Mouse (Mus musculus): ENCODE results near the gene Vstm2b. TPM values are rescaled to one million over a fixed set of nuclear protein-coding genes. Genes with fewer than 3 reads are reported as not detected.

The Vstm2b gene
- not detected in 2 replicates for total RNA-seq (2015; ENCODE audit: low replicate concordance)
- total RNA-seq (2017; ENCODE audit: low replicate concordance), result not detected in 2 replicates

- no peak for ATAC-seq (replicated peaks; ENCODE audit: low FRiP score, poor library complexity, severe bottlenecking)
Observed at GRCm38 (mm10) chr7:40898096-40898710, at the start of gene Vstm2b. Gene Vstm2b, plus strand, starts transcription at chr7:40898328.

DNA sequence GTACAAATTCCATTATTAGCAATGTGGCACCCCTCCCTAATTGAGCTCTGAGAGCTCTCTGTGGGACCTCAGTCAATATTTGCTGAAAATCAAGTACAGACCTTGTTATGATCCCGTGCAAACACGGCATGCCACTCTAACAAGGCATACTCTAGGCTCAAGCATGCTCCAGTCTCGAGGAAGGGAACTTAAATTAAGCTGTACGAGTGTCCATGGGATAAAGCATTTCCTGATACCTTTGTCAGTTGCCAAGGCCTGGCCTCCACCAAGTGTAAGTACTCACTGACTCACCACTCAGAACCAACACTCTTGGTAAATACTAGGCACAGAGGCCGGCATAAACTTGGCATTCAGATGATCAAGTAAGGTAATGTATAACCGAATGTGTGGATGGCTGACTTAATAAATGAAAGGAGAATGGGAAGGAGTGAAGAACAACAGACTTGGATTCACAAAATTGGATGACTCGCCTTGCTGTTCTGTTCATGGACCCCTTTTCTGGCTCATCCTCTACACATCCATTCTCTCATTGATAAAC lies 42.0 kb upstream of the Vstm2b start:
- no peak for ATAC-seq (replicated peaks; ENCODE audit: low FRiP score, poor library complexity, severe bottlenecking)

DNA sequence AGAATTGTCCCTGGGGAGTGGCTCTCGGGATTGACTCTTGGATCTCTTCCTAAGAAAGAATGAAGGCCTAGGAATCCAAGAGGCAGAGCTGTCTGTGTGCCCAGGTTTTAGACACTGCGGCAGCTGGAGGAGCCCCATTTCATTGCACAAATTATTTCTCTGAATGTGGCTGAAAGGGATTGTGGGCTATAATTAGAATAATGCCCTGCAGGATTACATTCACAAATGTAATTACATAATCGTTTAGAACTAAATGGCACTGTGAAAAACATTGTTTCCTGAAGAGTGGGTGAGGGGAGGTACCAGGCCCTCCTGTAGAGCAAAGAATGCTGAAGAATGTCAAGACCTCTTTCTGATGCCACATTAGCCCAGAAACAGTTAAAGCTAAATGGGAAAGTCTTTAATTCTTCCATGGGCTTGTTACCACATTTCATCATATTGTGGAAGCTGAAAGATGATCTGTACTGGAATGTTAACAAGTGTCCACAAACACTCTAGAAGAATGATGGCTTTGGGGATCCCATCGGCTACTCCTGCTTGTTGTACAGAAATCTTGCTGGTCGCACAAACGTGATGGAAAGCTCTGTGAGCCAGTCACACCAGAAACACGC lies 24.6 kb upstream of the Vstm2b start:
- ATAC-seq (replicated peaks; ENCODE audit: low FRiP score, poor library complexity, severe bottlenecking), result no peak

DNA sequence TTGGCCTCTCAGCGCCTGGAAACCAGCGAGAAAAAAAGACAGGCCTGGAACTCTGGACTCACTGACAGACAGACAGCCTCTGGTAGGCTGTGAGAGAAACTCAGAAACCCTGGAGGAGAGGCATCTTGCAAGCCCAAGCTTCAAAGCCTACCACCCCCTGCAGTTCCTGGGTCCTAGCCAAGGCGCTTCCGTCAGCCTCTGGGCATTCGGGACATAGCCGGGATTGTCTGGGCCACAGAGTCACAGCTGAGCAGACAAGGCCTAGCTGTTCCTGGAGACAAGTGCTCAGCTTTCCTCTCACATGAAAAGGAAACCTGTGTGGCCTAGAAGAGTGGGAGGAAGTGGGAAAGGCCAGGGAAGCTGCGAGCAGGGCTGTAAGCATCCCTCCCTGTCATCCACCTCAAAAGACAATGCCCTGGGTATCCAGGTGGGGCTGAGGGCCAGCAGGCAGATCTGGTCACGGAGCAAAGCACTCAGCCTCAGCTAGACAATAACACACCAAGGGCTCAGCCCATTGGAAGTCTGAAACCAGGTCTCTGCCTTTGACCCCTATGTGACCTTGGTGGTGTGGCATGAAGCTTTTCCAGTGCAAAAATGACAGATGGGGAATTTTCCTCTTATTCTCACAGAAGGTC lies 13.2 kb upstream of the Vstm2b start:
- no peak for ATAC-seq (replicated peaks; ENCODE audit: low FRiP score, poor library complexity, severe bottlenecking)

DNA sequence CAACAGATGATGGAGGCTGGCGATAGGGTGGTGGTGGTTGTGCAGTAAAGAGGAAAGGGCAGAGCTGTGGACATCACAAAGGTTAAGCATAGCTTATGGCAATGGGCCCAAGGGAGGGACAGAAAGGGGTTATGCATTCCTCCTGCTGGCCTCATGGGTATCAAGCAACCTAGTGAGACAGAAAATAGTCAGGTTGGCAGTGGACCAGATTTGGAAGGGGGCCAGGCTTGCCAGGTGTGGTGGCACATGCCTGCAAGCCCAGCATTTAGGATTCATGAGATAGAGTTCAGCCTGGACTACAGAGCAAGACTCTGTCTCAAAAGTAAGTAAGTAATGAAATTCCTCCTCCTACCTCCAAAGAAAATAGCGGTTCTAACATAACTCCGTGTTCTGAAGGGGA lies 9.8 kb upstream of the Vstm2b start:
- no peak for ATAC-seq (replicated peaks; ENCODE audit: low FRiP score, poor library complexity, severe bottlenecking)

DNA sequence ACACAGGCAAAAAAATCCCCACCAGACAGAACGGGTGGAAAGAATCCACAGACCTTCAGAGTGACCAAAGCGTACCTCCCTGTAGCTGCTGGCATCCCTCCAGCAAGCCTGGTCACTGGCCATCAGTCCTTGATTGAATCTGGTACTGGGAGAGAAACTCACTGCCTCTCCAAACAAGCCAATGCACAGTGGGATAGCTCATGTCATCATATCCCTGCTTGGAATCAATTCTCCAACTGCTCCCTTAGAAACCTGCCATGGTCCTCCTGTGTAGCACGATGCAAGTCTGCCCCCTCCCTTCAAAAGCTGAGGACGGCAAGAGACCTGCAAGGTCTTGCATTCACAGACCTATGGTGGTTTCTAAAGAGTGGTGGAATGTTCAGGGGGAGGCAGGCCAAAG lies 1.2 kb upstream of the Vstm2b start:
- ATAC-seq (replicated peaks; ENCODE audit: low FRiP score, poor library complexity, severe bottlenecking), result no peak

GRCm38 (mm10) chr7:40898711-40899375 lies 715 bp downstream of the Vstm2b start:
- no peak for ATAC-seq (replicated peaks; ENCODE audit: low FRiP score, poor library complexity, severe bottlenecking)

DNA sequence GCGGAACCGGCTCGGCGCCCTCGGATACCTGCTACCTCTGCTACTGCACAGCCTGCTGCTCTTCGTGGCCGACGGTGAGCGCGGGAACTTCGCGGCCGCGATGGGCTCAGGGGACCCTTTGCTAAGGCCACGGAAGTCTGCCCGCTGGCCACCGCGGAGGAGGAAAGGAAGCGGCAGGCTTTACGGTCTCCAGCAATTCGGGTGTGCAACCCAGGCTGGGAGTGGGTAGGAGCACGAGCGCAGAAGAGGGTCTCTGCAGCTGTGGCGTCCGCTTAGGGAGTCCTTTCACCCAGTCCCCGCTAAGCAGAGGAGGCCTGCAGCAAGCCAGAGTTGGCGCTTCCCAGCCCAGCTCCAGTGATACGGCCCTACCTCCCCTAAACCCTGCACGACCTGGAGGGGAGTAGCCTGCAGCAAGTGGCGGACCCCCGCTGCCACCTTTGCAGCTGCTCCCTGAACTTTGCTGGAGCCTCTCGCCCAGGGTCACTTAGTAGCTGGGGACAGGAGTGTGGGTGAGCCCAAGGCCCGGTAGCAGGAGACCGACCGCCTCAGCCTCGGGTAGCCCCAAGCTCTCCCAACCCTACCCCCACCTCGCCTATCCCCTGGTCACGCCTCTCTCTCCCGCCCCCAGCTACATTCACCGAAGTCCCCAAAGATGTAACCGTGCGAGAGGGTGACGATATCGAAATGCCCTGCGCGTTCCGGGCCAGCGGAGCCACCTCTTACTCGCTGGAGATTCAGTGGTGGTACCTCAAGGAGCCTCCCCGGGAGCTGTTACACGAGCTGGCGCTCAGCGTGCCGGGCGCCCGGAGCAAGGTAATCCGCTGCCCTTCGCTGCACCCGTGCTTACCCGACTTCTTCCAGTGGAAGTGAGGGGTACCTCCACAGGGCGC lies 1.5 kb downstream of the Vstm2b start:
- no peak for ATAC-seq (replicated peaks; ENCODE audit: low FRiP score, poor library complexity, severe bottlenecking)

DNA sequence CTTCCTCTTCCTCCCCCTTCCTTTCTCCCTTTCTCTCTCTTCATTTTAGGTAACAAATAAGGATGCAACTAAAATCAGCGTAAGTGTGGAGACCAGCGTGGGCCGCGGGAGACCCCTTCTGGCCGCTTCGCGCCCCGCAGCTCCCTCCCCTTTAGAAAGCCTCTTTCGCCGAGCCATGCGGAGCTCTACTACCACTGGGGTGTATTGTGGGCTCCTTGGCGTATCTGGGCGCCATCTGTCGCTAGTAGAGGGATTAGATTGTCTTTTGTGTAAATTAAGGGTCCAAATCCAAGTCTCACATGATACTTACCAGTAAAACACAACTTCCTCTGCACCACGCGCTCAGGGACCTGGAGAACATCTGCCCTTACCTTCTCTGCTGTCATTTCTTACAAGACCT lies 3.1 kb downstream of the Vstm2b start:
- no peak for ATAC-seq (replicated peaks; ENCODE audit: low FRiP score, poor library complexity, severe bottlenecking)

GRCm38 (mm10) chr7:40902506-40902905 lies 4.4 kb downstream of the Vstm2b start:
- ATAC-seq (replicated peaks; ENCODE audit: low FRiP score, poor library complexity, severe bottlenecking), result no peak

- no peak for ATAC-seq (replicated peaks; ENCODE audit: low FRiP score, poor library complexity, severe bottlenecking)
Observed at GRCm38 (mm10) chr7:40906484-40906883, 8.4 kb downstream of the Vstm2b start.

DNA sequence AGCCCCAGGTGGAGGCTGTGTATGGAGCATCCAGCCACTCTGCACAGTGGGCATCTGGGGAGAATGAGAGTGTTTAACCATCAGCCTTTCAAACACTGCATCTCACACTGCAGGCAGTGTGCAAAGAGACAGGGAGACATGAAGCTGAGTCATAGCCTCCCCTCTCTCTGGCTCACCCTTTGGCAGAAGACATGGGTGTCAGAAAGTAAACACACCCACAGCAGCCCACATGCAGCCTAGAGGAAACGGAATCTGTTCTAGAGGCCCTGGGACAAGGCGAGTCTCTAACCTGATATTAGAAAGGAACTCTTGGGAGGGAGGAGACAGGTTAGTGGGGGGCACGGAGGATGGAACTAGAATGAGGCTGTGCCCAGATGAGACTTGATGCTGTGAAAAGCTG lies 18.6 kb downstream of the Vstm2b start:
- ATAC-seq (replicated peaks; ENCODE audit: low FRiP score, poor library complexity, severe bottlenecking), result no peak

DNA sequence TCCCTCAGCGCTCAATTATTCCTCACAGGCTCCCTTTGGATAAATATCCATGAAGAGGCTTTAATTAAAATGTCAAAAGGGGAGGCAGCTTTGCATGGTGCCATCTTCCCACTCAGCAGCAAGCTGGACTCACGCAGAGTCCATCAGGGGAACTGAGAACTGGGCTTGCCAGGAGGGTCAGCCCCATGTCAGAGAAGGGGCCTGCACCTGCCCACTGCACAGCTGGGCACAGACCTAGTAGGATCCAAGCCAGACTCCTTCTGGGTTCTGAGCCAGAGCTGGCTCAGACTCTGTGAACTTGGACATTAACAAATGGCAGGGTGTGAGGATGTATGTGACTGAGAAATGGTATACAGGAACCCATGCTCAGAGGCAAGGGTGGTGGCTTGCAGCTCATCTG lies 22.0 kb downstream of the Vstm2b start:
- ATAC-seq (replicated peaks; ENCODE audit: low FRiP score, poor library complexity, severe bottlenecking), result no peak

DNA sequence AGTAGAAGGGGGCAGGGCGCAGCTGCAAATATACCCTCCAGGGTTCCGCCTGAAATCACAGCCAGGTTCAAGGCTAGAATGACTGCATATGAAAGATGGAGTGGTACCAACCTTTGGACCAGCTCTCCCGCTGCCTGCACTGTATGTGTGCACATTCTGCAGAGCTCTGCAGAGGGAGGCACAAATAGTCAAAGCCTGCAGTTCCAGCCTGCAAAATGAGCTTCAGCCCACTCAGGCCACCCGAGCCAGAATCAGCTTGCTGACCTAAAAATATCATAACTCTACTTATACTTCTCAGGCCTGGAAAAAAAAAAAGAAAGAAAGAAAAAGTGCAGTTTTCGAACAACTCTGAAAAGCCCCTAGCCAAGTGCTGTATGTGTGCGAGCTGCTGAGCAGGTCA lies 23.2 kb downstream of the Vstm2b start:
- ATAC-seq (replicated peaks; ENCODE audit: low FRiP score, poor library complexity, severe bottlenecking), result no peak

GRCm38 (mm10) chr7:40922871-40923270 lies 24.7 kb downstream of the Vstm2b start:
- no peak for ATAC-seq (replicated peaks; ENCODE audit: low FRiP score, poor library complexity, severe bottlenecking)

GRCm38 (mm10) chr7:40928391-40928790 lies 30.3 kb downstream of the Vstm2b start:
- no peak for ATAC-seq (replicated peaks; ENCODE audit: low FRiP score, poor library complexity, severe bottlenecking)

GRCm38 (mm10) chr7:40936617-40937212 lies 38.6 kb downstream of the Vstm2b start:
- ATAC-seq (replicated peaks; ENCODE audit: low FRiP score, poor library complexity, severe bottlenecking), result no peak

- ATAC-seq (replicated peaks; ENCODE audit: low FRiP score, poor library complexity, severe bottlenecking), result no peak
Observed at GRCm38 (mm10) chr7:40939371-40939770, 41.2 kb downstream of the Vstm2b start.

GRCm38 (mm10) chr7:40942233-40942935 lies 44.3 kb downstream of the Vstm2b start:
- ATAC-seq (replicated peaks; ENCODE audit: low FRiP score, poor library complexity, severe bottlenecking), result no peak

All from erythroid progenitor cell, adult 5-6 weeks (primary cell).